Mouse (Mus musculus) CH12.LX (cell line): ENCODE results near the gene Pafah2. TPM values are rescaled to one million over a fixed set of nuclear protein-coding genes. Genes with fewer than 3 reads are reported as not detected.

Source experiments
- DNase-seq: peaks from one replicate; pipeline ENCODE4 v3.0.0-alpha.2; 2013; ENCODE audit errors: extremely low read depth
- H3K27ac ChIP-seq: 2 replicates; pipeline ENCODE4 v1.5.1; 2012; ENCODE audit warnings: low read depth, mild to moderate bottlenecking, control low read depth, moderate library complexity; ENCODE audit not compliant: insufficient read depth
- H3K27me3 ChIP-seq: replicated peaks from 2 replicates; pipeline ENCODE3; 2012; ENCODE audit warnings: inconsistent platforms
- H3K36me3 ChIP-seq, 2 experiments: replicated peaks in 1 of 2; 2 replicates each; pipeline versions ENCODE3 to v1.6.1; 2012; ENCODE audit warnings: inconsistent platforms in 1 of 2, low read length in 1 of 2, mild to moderate bottlenecking in 1 of 2, mixed read lengths in 1 of 2, moderate library complexity in 1 of 2; ENCODE audit not compliant: control insufficient read depth in 1 of 2, insufficient read depth in 1 of 2
- H3K4me1 ChIP-seq, 2 experiments: 2 replicates each; pipeline ENCODE4 v1.6.1; 2012; ENCODE audit warnings: inconsistent platforms in 1 of 2, moderate library complexity in 1 of 2; ENCODE audit not compliant: insufficient read depth in 2 of 2, control insufficient read depth in 1 of 2
- H3K4me2 ChIP-seq: 2 replicates; pipeline ENCODE4 v1.6.1; 2012; ENCODE audit warnings: low read depth, mild to moderate bottlenecking, control low read depth; ENCODE audit not compliant: poor library complexity, insufficient read depth, severe bottlenecking
- H3K4me3 ChIP-seq, 3 experiments: fragments of 150-350 bp in 1 of 3; sonication (generic) in 1 of 3; replicated peaks in 1 of 3; 2 replicates each; pipeline versions ENCODE3 to v1.5.1; 2011 to 2012; ENCODE audit warnings: low read depth in 2 of 3, low read length in 2 of 3, mild to moderate bottlenecking in 2 of 3, moderate library complexity in 2 of 3, control low read depth in 1 of 3, improper control_type of control experiment in 1 of 3, inconsistent platforms in 1 of 3, mixed read lengths in 1 of 3; ENCODE audit not compliant: poor library complexity in 1 of 3
- H3K79me2 ChIP-seq: replicated peaks from 2 replicates; pipeline ENCODE4 v1.6.1; 2012; ENCODE audit warnings: mild to moderate bottlenecking, moderate library complexity; ENCODE audit not compliant: control insufficient read depth, poor library complexity, insufficient read depth, severe bottlenecking; ENCODE audit errors: extremely low read depth
- H3K9ac ChIP-seq: 2 replicates; pipeline ENCODE4 v1.6.1; 2012; ENCODE audit warnings: low read depth, mild to moderate bottlenecking, control low read depth, moderate library complexity; ENCODE audit not compliant: insufficient read depth
- H3K9me3 ChIP-seq: replicated peaks from 2 replicates; pipeline ENCODE3; 2012; ENCODE audit warnings: low read length, inconsistent platforms, mixed read lengths
- BHLHE40 ChIP-seq: IDR thresholded peaks from 2 replicates; pipeline ENCODE4 v1.6.1; 2011; ENCODE audit warnings: mild to moderate bottlenecking, low read depth, low read length, improper control_type of control experiment
- CHD1 ChIP-seq: IDR thresholded peaks from 2 replicates; pipeline ENCODE4 v1.6.1; 2012; ENCODE audit warnings: low read depth, low read length, improper control_type of control experiment, inconsistent platforms
- CTCF ChIP-seq, 2 experiments: IDR thresholded peaks in 1 of 2; conservative IDR thresholded peaks in 1 of 2; 2 replicates each; pipeline ENCODE4 v1.5.1; 2011 to 2012; ENCODE audit warnings: low read depth in 2 of 2, low read length in 2 of 2, improper control_type of control experiment in 1 of 2, inconsistent platforms in 1 of 2, mild to moderate bottlenecking in 1 of 2, moderate library complexity in 1 of 2
- ELF1 ChIP-seq: IDR thresholded peaks from 2 replicates; pipeline ENCODE4 v1.6.1; 2014; ENCODE audit warnings: low read depth, mild to moderate bottlenecking, inconsistent platforms, low read length, improper control_type of control experiment
- EP300 ChIP-seq: IDR thresholded peaks from 2 replicates; pipeline ENCODE4 v1.6.1; 2011; ENCODE audit warnings: low read length, improper control_type of control experiment
- GABPA ChIP-seq: IDR thresholded peaks from 2 replicates; pipeline ENCODE4 v1.6.1; 2012; ENCODE audit warnings: low read depth, low read length, improper control_type of control experiment, inconsistent platforms; ENCODE audit not compliant: insufficient replicate concordance
- IRF4 ChIP-seq: IDR thresholded peaks from 2 replicates; pipeline ENCODE4 v1.6.1; 2014; ENCODE audit warnings: low read depth, mild to moderate bottlenecking, inconsistent platforms, low read length, improper control_type of control experiment
- KAT2A ChIP-seq: IDR thresholded peaks from 2 replicates; pipeline ENCODE4 v1.6.1; 2012; ENCODE audit warnings: low read length, improper control_type of control experiment, inconsistent platforms; ENCODE audit not compliant: insufficient replicate concordance
- MAX ChIP-seq: IDR thresholded peaks from 2 replicates; pipeline ENCODE4 v1.6.1; 2011; ENCODE audit warnings: low read length, improper control_type of control experiment
- MXI1 ChIP-seq: IDR thresholded peaks from 2 replicates; pipeline ENCODE4 v1.6.1; 2011; ENCODE audit warnings: mild to moderate bottlenecking, low read depth, low read length, improper control_type of control experiment
- NELFE ChIP-seq: IDR thresholded peaks from 2 replicates; pipeline ENCODE4 v1.6.1; 2011; ENCODE audit warnings: low read depth, low read length, improper control_type of control experiment
- PAX5 ChIP-seq: IDR thresholded peaks from 2 replicates; pipeline ENCODE4 v1.6.1; 2012; ENCODE audit warnings: low read length, inconsistent platforms, mixed read lengths
- POLR2A ChIP-seq: IDR thresholded peaks from 2 replicates; pipeline ENCODE4 v1.6.1; 2011; ENCODE audit warnings: low read depth, mild to moderate bottlenecking, improper control_type of control experiment, low read length
- SIN3A ChIP-seq: IDR thresholded peaks from 2 replicates; pipeline ENCODE4 v1.6.1; 2012; ENCODE audit warnings: low read length, improper control_type of control experiment, inconsistent platforms
- TCF12 ChIP-seq: IDR thresholded peaks from 2 replicates; pipeline ENCODE4 v1.6.1; 2014; ENCODE audit warnings: low read depth, mild to moderate bottlenecking, inconsistent platforms, low read length, improper control_type of control experiment
- UBTF ChIP-seq: IDR thresholded peaks from 2 replicates; pipeline ENCODE4 v1.6.1; 2012; ENCODE audit warnings: low read depth, mild to moderate bottlenecking, inconsistent platforms, low read length, improper control_type of control experiment, moderate library complexity
- USF1 ChIP-seq: IDR thresholded peaks from 2 replicates; pipeline ENCODE4 v1.6.1; 2014; ENCODE audit warnings: low read depth, mild to moderate bottlenecking, inconsistent platforms, low read length, improper control_type of control experiment
- ZKSCAN1 ChIP-seq: IDR thresholded peaks from 2 replicates; pipeline ENCODE4 v1.6.1; 2012; ENCODE audit warnings: low read depth, inconsistent platforms, low read length, improper control_type of control experiment, borderline replicate concordance
- ZNF384 ChIP-seq: IDR thresholded peaks from 2 replicates; pipeline ENCODE4 v1.6.1; 2012; ENCODE audit warnings: low read depth, low read length, improper control_type of control experiment, inconsistent platforms
- dilution Hi-C: fragments of 300-500 bp; cut with MboI; formaldehyde crosslinking; loops from 2 replicates; pipeline ENCODE4 v1.14.3; 2020; ENCODE audit warnings: low sequenced_read_pairs; ENCODE audit not compliant: extremely low pct_unique_long_range_greater_than_20kb, extremely low pct_ligation_motif_present
- in situ Hi-C: fragments of 300-500 bp; cut with MboI; formaldehyde crosslinking; loops from 3 replicates; pipeline ENCODE4 v1.14.3; 2019; ENCODE audit warnings: low sequenced_read_pairs, low pct_ligation_motif_present, low pct_unique_long_range_greater_than_20kb, mixed read lengths
- polyA plus RNA-seq: library from polyadenylated mRNA; unstranded; fragments of >175 nt; gene quantifications from 2 replicates; pipeline ENCODE4 v1.2.1, GENCODE M21; 2012; ENCODE audit warnings: low read depth; ENCODE audit not compliant: insufficient read length
- total RNA-seq, 2 experiments: library from RNA; depleted of rRNA; stranded (reverse); fragments of 300-350 nt in 1 of 2; fragments of >200 nt in 1 of 2; gene quantifications; 2 replicates each; pipeline ENCODE4 v1.2.3; 2012 to 2014

Pafah2 gene
- total and polyA plus RNA-seq, 3 experiments: 8.9 to 10.7 (median 10.4) TPM

GRCm38 (mm10) chr4:134374306-134374705 lies 21.8 kb upstream of the Pafah2 start:
- Histone ChIP-seq H3K4me2 (no peak overlapping the region), H3K4me3 (no peak overlapping the region), H3K36me3 (no peaks in the 10 kb centered on the region), H3K9ac (no peak overlapping the region), H3K9me3 (no peaks in the 10 kb centered on the region), H3K27me3 (peaks cover 14% of the 10 kb centered on the region), H3K4me1 (peaks cover 5 to 29% of the 10 kb centered on the region in 2 experiments; a peak in 2 of 4 replicates), H3K27ac (no peak overlapping the region), H3K79me2 (no peaks in the 10 kb centered on the region)
- dilution Hi-C loops: no loop called here
- DNase-seq: no peak
- in situ Hi-C loops: no loop called here
- no peak for TF ChIP-seq ELF1
- TF ChIP-seq MAX: no peak
- no peak for TF ChIP-seq USF1
- TF ChIP-seq KAT2A: no peak
- no peak for TF ChIP-seq UBTF
- TF ChIP-seq MXI1: no peak
- no peak for TF ChIP-seq GABPA
- TF ChIP-seq PAX5: no peak
- TF ChIP-seq ZKSCAN1: no peak
- TF ChIP-seq CHD1: no peak

DNA sequence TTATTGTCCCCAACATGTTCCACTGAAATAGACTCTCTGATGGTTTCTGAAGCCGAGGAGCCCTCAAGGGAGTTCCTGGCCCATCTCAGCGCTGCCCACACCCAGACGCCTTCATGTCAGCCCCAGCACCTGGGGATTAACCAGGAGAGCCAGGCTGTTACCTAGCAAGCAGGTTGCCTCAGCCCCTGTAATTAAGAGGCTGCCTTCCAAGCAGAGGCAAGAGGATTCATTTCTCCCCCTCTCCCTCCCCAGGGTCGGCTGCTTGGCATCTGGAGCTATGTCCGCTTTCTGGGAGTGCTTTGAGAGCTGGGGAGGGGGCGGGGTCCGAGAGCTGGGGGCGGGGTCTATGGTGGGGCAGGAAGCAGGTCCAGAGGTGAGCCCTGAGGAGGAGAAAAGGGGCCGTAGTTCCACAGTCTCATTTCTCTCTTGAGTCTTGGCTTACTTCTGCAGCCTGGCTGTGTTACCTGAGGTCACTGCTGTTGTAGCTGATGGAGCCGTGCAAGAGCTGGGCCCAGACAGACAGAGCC lies 18.0 kb upstream of the Pafah2 start:
- dilution Hi-C loops: no loop called here
- Histone ChIP-seq H3K4me1 (peaks cover 0 to 21% of the 10 kb centered on the region in 2 experiments; a peak in 2 of 4 replicates), H3K27ac (no peak overlapping the region), H3K4me3 (no peak overlapping the region), H3K4me2 (no peak overlapping the region), H3K27me3 (peaks cover 1% of the 10 kb centered on the region), H3K36me3 (no peaks in the 10 kb centered on the region), H3K79me2 (no peaks in the 10 kb centered on the region), H3K9me3 (no peaks in the 10 kb centered on the region), H3K9ac (no peak overlapping the region)
- no peak for DNase-seq
- in situ Hi-C loops: no loop called here
- TF ChIP-seq ZNF384: no peak
- TF ChIP-seq NELFE: no peak
- no peak for TF ChIP-seq BHLHE40
- TF ChIP-seq IRF4: no peak
- TF ChIP-seq TCF12: no peak
- TF ChIP-seq EP300: no peak
- no peak for TF ChIP-seq ZKSCAN1
- TF ChIP-seq CTCF (conservative IDR thresholded peaks at IDR 0.05 in 1 of 2, IDR thresholded peaks at IDR 0.05 in 1 of 2; ENCODE audit: low read depth in 2 of 2, low read length in 2 of 2): no peak
- TF ChIP-seq POLR2A: no peak
- no peak for TF ChIP-seq GABPA
- no peak for TF ChIP-seq SIN3A
